Mouse (Mus musculus): Measurements from ENCODE around the gene Dld.

The Dld gene

DNA sequence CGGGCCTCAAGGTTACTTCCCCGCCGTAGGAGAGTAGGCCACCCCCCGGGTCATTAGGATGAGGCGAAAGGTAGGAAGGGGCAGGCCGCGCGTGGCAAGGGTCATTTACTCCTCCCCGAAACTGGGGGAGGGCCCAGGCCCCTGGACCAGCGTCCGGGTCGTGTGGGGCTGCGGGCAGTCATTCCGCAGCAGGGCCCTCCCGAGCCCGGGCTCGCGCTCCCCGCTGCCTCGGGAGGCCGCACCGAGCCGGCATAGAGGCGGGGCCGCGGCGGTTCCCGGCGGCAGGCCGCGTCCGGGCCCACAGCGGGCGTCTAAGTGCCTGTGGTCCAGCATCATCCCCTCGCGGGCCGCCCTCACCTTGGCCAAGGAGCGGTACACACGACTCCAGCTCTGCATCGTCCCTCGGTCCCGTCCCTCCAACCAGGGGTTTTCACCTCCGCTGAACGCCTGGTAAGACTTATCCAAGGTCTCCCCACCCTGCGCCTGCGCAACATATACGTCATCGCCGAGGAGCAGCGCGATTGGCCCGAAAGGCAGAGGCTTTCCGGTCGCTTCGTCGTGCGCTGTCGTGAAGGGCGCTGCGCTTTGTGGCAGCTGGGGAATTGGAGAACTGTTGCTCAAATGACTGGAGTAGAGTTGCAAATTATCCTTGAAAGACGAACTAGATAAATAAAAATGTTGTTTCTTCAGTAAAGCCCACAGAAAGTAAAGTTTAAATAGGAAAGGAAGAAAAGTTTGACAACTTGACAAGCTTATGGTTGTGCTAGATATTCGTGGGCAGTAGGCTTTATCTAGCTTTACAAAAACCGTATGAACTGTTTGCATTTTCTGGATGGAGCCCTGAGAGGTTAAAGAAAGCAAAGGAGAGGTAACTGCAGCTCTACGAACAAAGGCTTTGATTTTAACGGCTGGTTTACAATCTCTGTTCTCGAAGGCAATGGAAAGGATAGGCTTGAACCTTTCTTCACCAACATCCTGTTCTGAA lies at the start of gene Dld:
Gene Dld (minus strand): TSS at position 510 of the 985 bp plus-strand sequence.
- peak; percentile 97 for DNase-seq (ENCODE audit: low read depth, low spot score)

- DNase-seq (ENCODE audit: low read depth, low spot score), result no peak
Observed at GRCm38 (mm10) chr12:31400821-31401220, 49.6 kb upstream of the Dld start.

DNA sequence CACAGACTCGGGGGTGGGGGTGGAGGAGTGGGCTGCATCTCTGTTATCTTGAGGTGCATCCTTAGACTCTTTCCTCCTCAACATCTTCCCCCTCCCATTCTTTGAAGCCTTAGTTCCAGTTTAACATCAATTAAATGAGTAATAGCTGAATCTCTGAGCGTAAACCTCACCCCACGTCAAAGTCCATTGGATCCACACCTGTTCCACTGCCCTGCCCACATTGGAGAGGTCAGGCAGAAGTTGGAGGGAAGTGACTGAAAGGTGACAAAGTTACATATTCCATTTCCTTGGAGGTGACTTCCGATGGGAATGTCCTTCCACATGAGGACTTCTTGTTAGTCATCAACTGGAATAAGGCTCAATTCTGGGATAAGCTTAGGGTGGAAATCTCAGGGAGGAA lies 46.5 kb upstream of the Dld start:
- no peak for DNase-seq (ENCODE audit: low read depth, low spot score)

DNA sequence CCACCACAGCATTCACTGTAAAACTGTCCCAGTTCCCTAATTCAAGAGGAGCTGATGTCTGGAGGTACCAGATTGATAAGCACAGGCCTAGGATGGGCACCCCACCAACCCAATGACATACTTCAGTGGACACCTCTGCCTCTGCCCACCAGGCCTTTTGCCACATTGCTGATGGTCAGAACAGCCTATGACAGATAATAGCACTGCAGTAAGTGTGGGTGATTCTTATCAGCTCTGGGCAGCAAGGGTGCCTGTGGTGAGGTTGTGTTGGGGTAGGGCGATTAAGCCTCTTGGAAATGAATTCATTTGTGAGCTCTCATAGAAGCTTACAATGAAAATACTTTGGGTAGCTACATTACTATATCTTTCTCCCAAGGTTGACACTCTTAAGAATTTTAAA lies 44.6 kb upstream of the Dld start:
- no peak for DNase-seq (ENCODE audit: low read depth, low spot score)

DNA sequence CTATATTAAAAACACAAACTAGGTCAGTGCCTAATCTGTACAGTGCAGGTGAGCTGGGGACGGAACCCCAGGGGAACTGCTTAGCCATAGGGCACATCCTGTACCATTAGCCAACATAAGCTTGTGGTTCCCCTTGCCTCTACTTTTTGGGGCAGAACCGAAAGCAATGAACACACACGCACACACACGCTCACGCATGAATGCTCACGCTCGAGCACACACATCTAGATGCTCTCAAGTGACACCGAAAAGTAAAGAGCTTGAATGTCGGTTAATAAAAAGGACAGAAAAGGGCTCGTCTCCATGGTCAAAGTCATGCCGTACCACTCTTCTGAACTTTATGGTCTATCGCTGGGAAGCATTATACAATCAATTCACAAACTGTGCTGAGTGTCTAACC lies 40.4 kb upstream of the Dld start:
- no peak for DNase-seq (ENCODE audit: low read depth, low spot score)

GRCm38 (mm10) chr12:31390571-31390970 lies 39.3 kb upstream of the Dld start, which contains the start of gene Slc26a3:
Gene Slc26a3, plus strand, starts transcription at chr12:31390871.
- DNase-seq (ENCODE audit: low read depth, low spot score), result no peak

DNA sequence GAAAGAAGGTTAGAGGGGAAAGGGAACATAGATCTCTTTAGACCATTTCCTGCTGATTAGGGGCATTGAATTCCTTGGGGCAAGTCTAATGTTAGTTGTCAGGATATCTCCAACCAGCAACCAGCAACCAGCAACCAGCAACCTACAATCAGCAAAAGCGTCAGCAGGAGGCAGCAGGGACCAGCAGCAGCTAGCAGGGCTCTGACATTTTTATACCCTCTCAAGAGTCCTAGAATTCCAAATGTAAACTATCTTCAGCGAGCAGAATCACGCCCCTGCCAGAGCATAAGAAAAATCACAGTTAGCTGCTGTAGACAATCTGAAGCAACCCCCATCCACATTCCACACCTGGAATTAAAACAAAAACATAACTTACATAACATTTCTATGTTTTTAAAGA lies 36.0 kb upstream of the Dld start:
- DNase-seq (ENCODE audit: low read depth, low spot score), result no peak

DNA sequence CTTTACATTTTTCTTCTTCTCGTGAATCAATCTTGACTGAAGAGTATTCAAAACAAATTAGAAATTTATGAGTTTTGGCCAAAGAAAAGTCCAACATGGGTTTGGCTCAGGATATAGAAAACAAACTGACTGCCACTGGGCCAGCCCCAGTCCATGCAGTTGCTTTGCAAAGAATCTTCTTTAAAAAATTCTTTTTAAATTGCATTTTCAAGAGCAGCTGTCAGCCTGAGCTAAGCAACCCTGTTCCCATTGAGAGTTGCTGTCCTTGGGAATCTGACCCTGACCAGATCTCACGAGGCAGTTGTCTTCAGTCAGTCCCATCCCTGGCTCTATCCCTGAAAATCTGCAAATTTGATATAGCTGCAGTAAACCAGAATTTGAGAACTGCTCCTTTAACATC lies 31.2 kb upstream of the Dld start:
- no peak for DNase-seq (ENCODE audit: low read depth, low spot score)

DNA sequence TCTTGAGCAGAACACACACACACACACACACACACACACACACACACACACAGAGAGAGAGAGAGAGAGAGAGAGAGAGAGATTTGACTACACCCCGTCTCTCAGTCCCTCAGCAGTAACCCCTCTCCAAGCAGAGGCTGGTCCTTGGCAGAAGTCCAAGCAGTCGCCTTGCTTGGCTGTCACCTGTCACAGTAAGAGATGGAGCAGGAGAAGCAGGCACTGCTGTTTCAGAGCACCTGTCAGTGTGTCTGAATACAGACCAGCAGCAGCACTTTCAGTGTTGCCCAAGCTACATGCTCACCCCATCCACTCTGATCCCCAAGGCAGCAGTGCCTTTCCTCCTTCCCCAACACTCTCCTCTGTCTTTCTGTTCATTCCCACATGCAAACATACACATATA lies 29.6 kb upstream of the Dld start:
- no peak for DNase-seq (ENCODE audit: low read depth, low spot score)

DNA sequence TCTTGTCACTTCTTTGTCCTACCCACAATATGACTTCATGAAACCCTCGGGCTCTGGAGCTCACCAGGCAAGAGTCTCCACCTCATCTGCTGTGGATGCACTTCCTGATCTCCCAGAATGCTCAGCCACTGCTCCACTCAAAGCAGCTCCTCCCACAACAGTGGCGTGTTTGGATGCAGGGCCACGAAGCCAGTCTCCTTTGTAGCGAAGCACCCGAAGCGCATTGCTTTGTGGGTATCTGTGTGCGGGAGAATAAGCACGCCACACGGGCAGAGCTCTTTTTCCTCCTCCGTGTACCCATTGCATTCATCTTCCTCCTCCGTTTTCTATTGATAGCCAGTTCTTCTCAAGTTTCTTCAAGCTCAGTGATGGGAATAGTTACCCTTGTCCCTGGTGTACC lies 26.0 kb upstream of the Dld start:
- peak; percentile 18 for DNase-seq (ENCODE audit: low read depth, low spot score)

DNA sequence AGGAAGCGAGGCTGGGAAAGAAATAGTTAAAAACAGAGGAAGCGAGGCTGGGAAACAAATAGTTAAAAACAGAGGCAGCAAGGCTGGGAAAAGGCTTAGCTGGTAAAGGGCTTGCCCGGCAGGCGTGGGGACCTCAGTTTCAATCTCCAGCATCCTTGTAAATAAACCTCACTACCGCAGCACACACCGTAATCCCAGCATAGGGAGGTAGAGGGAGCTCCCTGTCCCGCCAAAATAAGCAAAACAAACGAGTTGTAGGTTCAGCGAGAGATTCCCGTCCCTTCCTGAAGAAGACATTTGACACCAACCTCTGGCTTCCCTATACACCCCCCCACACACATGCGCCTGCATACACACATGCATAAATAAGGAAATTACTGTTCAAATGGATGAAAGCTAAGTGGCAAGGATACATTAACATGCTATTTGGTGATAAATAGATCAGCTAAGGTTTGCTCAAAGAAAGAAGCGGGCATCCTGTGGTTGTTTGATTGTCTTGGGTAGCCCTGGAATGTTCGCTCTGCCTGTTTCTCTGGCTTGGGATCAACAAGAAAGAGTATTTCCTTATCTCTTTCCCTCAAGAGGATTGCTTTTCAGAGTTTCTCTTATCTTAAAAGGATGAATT lies 25.2 kb upstream of the Dld start:
- peak; percentile 53 for DNase-seq (ENCODE audit: low read depth, low spot score)

- peak; percentile 21 for DNase-seq (ENCODE audit: low read depth, low spot score)
Observed at GRCm38 (mm10) chr12:31375283-31375615, 24.0 kb upstream of the Dld start.

GRCm38 (mm10) chr12:31374603-31375282 lies 23.5 kb upstream of the Dld start:
- peak; percentile 79 for DNase-seq (ENCODE audit: low read depth, low spot score)

DNA sequence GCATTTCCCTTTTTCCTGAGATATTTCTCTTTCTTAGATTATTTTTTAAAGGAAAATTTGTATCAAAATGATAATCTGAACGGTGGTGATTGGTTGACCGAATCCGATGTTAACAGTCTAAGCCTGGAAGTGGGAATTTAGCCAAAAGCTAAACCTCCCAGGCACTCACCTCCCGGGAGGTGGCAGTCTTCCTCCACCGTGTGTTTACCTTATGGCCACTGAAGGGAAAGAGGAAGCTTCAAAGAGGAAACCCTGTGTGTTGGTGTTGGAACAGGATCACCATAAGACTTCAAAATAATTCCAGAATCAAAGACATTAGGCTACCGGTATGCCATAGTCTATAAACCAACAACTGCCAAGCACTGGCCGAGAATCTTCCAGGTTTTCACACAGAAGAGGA lies 18.4 kb upstream of the Dld start:
- DNase-seq (ENCODE audit: low read depth, low spot score), result no peak

DNA sequence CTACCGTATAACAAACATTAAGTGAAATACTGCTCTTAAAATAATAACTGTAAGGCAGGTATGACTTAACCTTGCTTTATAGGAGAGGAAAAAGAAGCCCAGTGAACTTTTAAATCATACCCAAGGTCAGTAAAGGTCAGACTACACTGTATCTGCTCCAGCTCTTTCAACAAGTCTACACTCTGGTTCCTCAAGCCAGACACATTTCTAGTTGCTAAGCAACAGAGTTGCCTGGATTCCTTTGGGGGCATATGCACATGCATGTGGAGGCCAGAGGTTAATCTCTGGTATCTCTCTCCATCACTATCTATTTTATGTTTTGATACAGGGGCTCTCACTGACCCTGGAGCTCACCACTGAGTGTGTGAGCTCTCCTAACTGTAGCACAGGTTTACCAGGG lies 17.9 kb upstream of the Dld start:
- peak; percentile 32 for DNase-seq (ENCODE audit: low read depth, low spot score)

DNA sequence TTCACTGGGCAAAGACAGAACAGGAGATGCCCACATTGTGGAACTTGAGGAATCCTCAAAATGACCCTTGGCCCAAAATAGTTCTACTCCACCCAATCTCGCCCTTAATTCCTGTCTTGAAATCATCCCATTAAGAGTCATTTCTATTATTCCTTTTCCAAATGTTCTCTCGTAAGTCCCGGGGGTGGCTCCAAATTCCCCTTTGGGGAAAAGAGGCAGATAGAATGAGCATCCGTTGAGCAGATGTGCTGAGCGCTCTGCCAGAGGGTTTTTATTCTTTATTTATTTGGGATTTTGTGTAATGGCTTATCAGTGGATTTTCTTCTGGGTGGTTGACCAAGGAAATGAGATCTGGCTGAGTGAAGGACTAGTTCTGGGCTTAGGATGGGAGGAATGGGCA lies 16.5 kb upstream of the Dld start:
- DNase-seq (ENCODE audit: low read depth, low spot score), result no peak

GRCm38 (mm10) chr12:31366428-31366827 lies 15.2 kb upstream of the Dld start:
- DNase-seq (ENCODE audit: low read depth, low spot score), result no peak

DNA sequence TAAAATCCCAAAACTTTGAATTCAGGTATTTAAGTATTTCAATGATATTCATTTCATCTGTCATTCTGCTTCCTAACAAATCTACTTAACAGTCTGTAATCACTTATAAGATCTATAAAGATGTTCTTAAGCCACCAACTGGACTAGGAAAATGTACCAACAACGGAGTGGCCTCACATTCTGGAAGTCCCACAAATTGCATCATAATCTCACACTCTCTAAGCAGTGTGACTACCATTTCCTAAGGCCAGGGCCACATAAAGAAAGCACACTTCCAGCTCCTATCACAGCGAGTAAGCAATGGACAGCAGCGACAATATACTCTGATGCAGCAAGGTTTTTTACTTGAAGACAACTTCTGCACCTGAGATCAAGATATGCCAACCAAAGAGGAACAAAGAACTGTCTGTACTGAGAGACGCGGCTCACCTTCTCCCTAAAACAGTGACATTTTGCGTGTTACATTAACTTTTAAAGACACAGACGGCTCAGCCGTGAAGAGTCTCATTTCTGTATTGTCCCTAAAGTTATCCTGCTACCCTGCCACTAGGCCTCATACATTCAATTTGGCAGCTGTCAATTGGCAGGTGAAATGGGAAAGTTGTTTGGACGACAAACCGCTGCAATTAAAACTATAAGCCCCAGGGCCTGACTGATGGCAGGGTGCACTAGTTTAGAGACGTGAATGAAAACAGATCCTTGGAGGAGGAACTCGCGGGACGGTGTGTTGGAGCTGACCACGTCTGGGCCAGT lies 886 bp downstream of the Dld start:
- DNase-seq (ENCODE audit: low read depth, low spot score), result no peak

DNA sequence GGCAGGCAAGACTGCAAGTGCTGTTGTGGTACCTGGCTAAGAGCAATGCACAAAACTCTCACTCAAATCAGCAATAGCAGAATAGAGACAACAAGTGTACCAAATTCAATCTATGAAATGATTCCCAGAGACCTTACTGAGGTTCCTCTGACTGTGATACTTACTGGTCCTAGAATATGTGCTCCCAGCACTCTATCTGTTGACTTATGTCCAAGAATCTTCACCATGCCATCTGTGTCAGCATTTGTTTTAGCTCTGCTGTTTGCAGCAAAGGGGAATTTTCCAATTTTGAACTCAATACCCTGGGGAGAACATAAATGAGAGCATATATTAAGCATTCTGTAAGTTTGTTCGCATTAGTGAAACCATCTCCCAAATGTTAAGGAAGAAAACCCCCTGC lies 18.0 kb downstream of the Dld start:
- no peak for DNase-seq (ENCODE audit: low read depth, low spot score)

GRCm38 (mm10) chr12:31327139-31327538 lies 24.1 kb downstream of the Dld start:
- DNase-seq (ENCODE audit: low read depth, low spot score), result no peak

GRCm38 (mm10) chr12:31323136-31323695 lies 28.0 kb downstream of the Dld start:
- DNase-seq (ENCODE audit: low read depth, low spot score), result no peak
